Mouse (Mus musculus): Measurements from ENCODE around the gene Msh4. TPM values are rescaled to one million over a fixed set of nuclear protein-coding genes. Genes with fewer than 3 reads are reported as not detected.
"Not testable (repeated sequence)": the region's sequence is repeated elsewhere in the genome, so short reads cannot be mapped to it uniquely, and the experiment has no call there.

The Msh4 gene
- polyA plus RNA-seq, 1 experiment from 2014 or later = 0.22 TPM

- no peaks in the 10 kb centered on the region for H3K36me3 ChIP-seq (replicated peaks)
- no peaks in the 10 kb centered on the region for H3K27me3 ChIP-seq (replicated peaks)
- H3K9ac ChIP-seq = no peak overlapping the region
- no peak overlapping the region for H3K4me3 ChIP-seq
- H3K4me2 ChIP-seq = no peak overlapping the region
- ATAC-seq (replicated peaks) = no peak
- no peak overlapping the region for H3K27ac ChIP-seq
- no peaks in the 10 kb centered on the region for H3K9me3 ChIP-seq
- 75% methylated on average over 4 of the region's 4 CpGs for whole genome bisulfite sequencing
- no peaks in the 10 kb centered on the region for H3K4me1 ChIP-seq
Observed at GRCm38 (mm10) chr3:153837593-153837992, 68.3 kb downstream of the Msh4 start.

- Histone ChIP-seq H3K4me1 (no peaks in the 10 kb centered on the region), H3K4me2 (no peak overlapping the region), H3K9me3 (no peaks in the 10 kb centered on the region), H3K36me3 (replicated peaks) (no peaks in the 10 kb centered on the region), H3K27ac (no peak overlapping the region), H3K9ac (no peak overlapping the region), H3K27me3 (replicated peaks) (no peaks in the 10 kb centered on the region), H3K4me3 (no peak overlapping the region)
- WGBS = 80% methylated on average over 3 of the region's 3 CpGs
- ATAC-seq (replicated peaks) = no peak
Observed at GRCm38 (mm10) chr3:153836316-153836715, 69.6 kb downstream of the Msh4 start.

GRCm38 (mm10) chr3:153835455-153836086 is 70.4 kb downstream of the Msh4 start:
- no peak for ATAC-seq (replicated peaks)
- WGBS = 63% methylated on average over 7 of the region's 7 CpGs
- Histone ChIP-seq H3K27me3 (replicated peaks) (no peaks in the 10 kb centered on the region), H3K4me1 (no peaks in the 10 kb centered on the region), H3K4me3 (no peak overlapping the region), H3K27ac (no peak overlapping the region), H3K9me3 (no peaks in the 10 kb centered on the region), H3K4me2 (no peak overlapping the region), H3K36me3 (replicated peaks) (no peaks in the 10 kb centered on the region), H3K9ac (no peak overlapping the region)

- Histone ChIP-seq H3K4me3 (no peak overlapping the region), H3K27me3 (replicated peaks) (no peaks in the 10 kb centered on the region), H3K9ac (no peak overlapping the region), H3K9me3 (no peaks in the 10 kb centered on the region), H3K27ac (no peak overlapping the region), H3K4me2 (no peak overlapping the region), H3K36me3 (replicated peaks) (no peaks in the 10 kb centered on the region), H3K4me1 (no peaks in the 10 kb centered on the region)
- WGBS = 93% methylated on average over 4 of the region's 4 CpGs
- no peak for ATAC-seq (replicated peaks)
Observed at GRCm38 (mm10) chr3:153834071-153834470, 71.9 kb downstream of the Msh4 start.

- Histone ChIP-seq H3K27me3 (replicated peaks) (no peaks in the 10 kb centered on the region), H3K27ac (no peak overlapping the region), H3K36me3 (replicated peaks) (no peaks in the 10 kb centered on the region), H3K4me2 (no peak overlapping the region), H3K9me3 (no peaks in the 10 kb centered on the region), H3K4me3 (no peak overlapping the region), H3K4me1 (no peaks in the 10 kb centered on the region), H3K9ac (no peak overlapping the region)
- 43% methylated on average over 6 of the region's 6 CpGs for WGBS
- no peak for ATAC-seq (replicated peaks)
Observed at GRCm38 (mm10) chr3:153832654-153832945, 73.3 kb downstream of the Msh4 start.

GRCm38 (mm10) chr3:153831873-153832653 is 73.9 kb downstream of the Msh4 start:
- Histone ChIP-seq H3K4me1 (no peaks in the 10 kb centered on the region), H3K9me3 (no peaks in the 10 kb centered on the region), H3K4me3 (no peak overlapping the region), H3K4me2 (no peak overlapping the region), H3K27ac (no peak overlapping the region), H3K27me3 (replicated peaks) (no peaks in the 10 kb centered on the region), H3K36me3 (replicated peaks) (no peaks in the 10 kb centered on the region), H3K9ac (no peak overlapping the region)
- ATAC-seq (replicated peaks) = no peak
- 72% methylated on average over 4 of the region's 4 CpGs for WGBS

- Histone ChIP-seq H3K27me3 (replicated peaks) (no peaks in the 10 kb centered on the region), H3K4me2 (no peak overlapping the region), H3K9me3 (no peaks in the 10 kb centered on the region), H3K9ac (no peak overlapping the region), H3K4me3 (no peak overlapping the region), H3K4me1 (no peaks in the 10 kb centered on the region), H3K36me3 (replicated peaks) (no peaks in the 10 kb centered on the region), H3K27ac (no peak overlapping the region)
- 78% methylated on average over 11 of the region's 11 CpGs for WGBS
- no peak for ATAC-seq (replicated peaks)
Observed at GRCm38 (mm10) chr3:153831014-153831872, 74.7 kb downstream of the Msh4 start.

- H3K4me1 ChIP-seq; H3K36me3 ChIP-seq (replicated peaks); H3K9ac ChIP-seq; H3K4me3 ChIP-seq; H3K27me3 ChIP-seq (replicated peaks); H3K4me2 ChIP-seq; H3K27ac ChIP-seq; ATAC-seq (replicated peaks); H3K9me3 ChIP-seq: not testable (repeated sequence)
- 95% methylated on average over 3 of the region's 3 CpGs for WGBS
Observed at GRCm38 (mm10) chr3:153829788-153830187, 76.2 kb downstream of the Msh4 start.

- WGBS = 36% methylated on average over 6 of the region's 6 CpGs
- Histone ChIP-seq H3K4me3 (no peak overlapping the region), H3K27ac (no peak overlapping the region), H3K9me3 (no peaks in the 10 kb centered on the region), H3K36me3 (replicated peaks) (no peaks in the 10 kb centered on the region), H3K4me2 (no peak overlapping the region), H3K4me1 (0 out of 2 replicates have a peak, but pooled peaks cover 4% of the 10 kb centered on the region), H3K27me3 (replicated peaks) (no peaks in the 10 kb centered on the region), H3K9ac (no peak overlapping the region)
- ATAC-seq (replicated peaks) = no peak
Observed at GRCm38 (mm10) chr3:153826616-153827015, 79.3 kb downstream of the Msh4 start.

- no peak overlapping the region for H3K4me2 ChIP-seq
- no peak overlapping the region for H3K4me3 ChIP-seq
- H3K9me3 ChIP-seq = no peaks in the 10 kb centered on the region
- ATAC-seq (replicated peaks) = no peak
- H3K36me3 ChIP-seq (replicated peaks) = no peaks in the 10 kb centered on the region
- H3K27me3 ChIP-seq (replicated peaks) = no peaks in the 10 kb centered on the region
- H3K9ac ChIP-seq = no peak overlapping the region
- H3K27ac ChIP-seq = no peak overlapping the region
- 0 out of 2 replicates have a peak, but pooled peaks cover 4% of the 10 kb centered on the region for H3K4me1 ChIP-seq
- WGBS = 91% methylated on average over 10 of the region's 10 CpGs
Observed at GRCm38 (mm10) chr3:153825197-153825596, 80.7 kb downstream of the Msh4 start.

GRCm38 (mm10) chr3:153823671-153824515 is 82.0 kb downstream of the Msh4 start:
- Histone ChIP-seq H3K4me1 (0 out of 2 replicates have a peak, but pooled peaks cover 4% of the 10 kb centered on the region), H3K27ac (no peak overlapping the region), H3K9me3 (no peaks in the 10 kb centered on the region), H3K36me3 (replicated peaks) (no peaks in the 10 kb centered on the region), H3K9ac (no peak overlapping the region), H3K4me3 (no peak overlapping the region), H3K27me3 (replicated peaks) (no peaks in the 10 kb centered on the region), H3K4me2 (no peak overlapping the region)
- 63% methylated on average over 11 of the region's 11 CpGs for WGBS
- ATAC-seq (replicated peaks) = no peak

GRCm38 (mm10) chr3:153819438-153819837 is 86.5 kb downstream of the Msh4 start:
- Histone ChIP-seq H3K9ac (no peak overlapping the region), H3K4me1 (0 out of 2 replicates have a peak, but pooled peaks cover 4% of the 10 kb centered on the region), H3K36me3 (replicated peaks) (no peaks in the 10 kb centered on the region), H3K4me3 (no peak overlapping the region), H3K27me3 (replicated peaks) (no peaks in the 10 kb centered on the region), H3K9me3 (no peaks in the 10 kb centered on the region), H3K27ac (no peak overlapping the region), H3K4me2 (no peak overlapping the region)
- no peak for ATAC-seq (replicated peaks)
- 59% methylated on average over 9 of the region's 9 CpGs for whole genome bisulfite sequencing
